Mouse (Mus musculus): ENCODE measurements around the gene Cep128.

The Cep128 gene

GRCm38 (mm10) chr12:91171613-91172012 is 212.6 kb downstream of the Cep128 start:
- DNase-seq, result no peak

DNA sequence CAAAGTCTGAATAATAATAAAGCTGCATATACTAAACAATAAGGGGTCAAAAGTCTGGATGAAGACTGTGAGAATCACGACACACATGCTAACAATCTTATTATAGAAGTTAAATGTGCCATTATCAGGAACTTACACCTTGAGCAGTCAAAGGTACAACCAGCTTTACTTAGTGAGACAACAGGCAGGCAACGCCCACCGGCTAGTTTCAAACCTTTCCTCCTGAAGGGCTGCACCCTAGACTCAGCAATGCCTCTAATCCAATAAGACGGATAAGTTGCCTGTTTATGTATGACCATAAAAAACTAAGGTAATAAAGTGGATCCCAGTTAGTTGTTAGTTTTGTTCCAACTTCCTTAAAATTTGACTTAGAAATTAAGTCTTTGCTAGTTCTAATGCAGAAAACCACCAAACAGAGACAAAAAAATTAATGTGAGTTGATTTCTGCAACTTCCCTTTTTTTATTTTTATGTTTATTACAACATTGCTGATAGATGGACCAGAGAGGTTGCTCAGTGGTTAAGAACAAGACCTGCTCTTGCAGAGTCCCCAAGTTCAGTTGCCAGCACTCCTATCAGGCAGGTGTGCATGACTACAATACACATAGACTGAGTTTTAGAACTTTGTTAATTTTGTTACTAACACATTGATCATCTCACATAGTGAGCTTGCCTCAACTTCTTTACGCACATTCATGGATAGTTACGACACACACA is 223.0 kb downstream of the Cep128 start:
- DNase-seq, result no peak

DNA sequence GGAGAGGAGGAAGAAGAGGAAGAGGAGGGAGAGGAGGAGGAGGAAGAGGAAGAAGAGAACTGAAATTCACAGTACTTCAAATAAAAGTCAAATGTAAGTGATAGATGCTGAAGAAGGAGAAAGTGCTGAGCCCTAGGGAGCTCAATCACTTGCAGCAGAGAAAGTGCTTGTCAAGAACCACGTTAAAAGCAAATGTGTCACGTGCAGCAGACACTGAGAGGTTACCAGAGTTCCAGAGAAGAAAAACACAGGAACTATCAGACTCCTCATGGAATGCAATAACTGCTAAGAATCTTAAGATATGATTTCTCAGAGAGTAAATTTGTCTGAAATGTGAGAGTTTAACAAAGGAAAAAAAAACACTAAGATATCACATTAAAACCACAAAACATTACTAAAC is 225.7 kb downstream of the Cep128 start:
- no peak for DNase-seq

- DNase-seq, result no peak
These were observed 230.2 kb downstream of the Cep128 start for GRCm38 (mm10) chr12:91154052-91154451.

GRCm38 (mm10) chr12:91149152-91149551 is 235.1 kb downstream of the Cep128 start:
- DNase-seq, result no peak

- no peak for DNase-seq
These were observed 249.3 kb downstream of the Cep128 start for GRCm38 (mm10) chr12:91134740-91135517.

DNA sequence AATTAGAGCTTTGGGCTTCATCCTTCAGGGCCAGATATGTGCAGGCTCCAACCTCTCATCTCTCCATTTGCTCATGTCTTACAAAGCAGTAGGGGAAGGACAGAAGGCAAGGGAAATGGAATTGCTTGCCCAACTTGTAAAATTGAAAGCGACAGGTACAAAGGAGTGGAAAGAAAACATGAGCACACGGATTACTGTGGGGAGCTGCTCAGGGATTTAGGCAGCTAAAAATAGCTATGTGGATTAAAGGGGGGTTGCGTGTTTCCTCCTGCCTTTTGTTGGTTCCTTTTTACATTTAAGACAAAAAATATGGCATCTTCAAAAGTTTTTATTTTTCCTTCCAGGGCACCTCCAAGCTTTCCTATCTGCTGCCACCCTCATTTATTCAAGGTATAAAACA is 269.2 kb downstream of the Cep128 start:
- DNase-seq, result no peak

GRCm38 (mm10) chr12:91103316-91103715 is 280.9 kb downstream of the Cep128 start:
- no peak for DNase-seq

GRCm38 (mm10) chr12:91097869-91098268 is 286.3 kb downstream of the Cep128 start:
- DNase-seq, result no peak

DNA sequence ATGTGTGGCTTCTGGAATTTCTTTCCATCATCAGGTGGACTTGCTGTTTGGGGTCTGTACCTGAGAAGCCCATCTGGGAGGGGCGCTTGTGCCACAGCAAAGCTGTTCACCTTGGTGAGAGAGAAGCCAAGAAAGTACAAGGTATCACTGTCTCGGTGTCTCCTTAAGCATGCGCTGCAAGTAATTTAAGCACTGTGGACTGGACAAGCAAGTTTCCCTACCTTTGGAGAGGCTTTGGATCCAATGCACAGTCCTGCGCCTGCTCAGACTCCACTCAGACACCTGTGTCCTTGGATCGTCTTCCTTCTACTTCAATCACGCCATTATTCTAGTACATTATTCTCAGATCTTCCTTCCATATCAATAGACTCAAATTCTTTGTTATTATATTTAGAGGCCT is 288.0 kb downstream of the Cep128 start:
- no peak for DNase-seq

DNA sequence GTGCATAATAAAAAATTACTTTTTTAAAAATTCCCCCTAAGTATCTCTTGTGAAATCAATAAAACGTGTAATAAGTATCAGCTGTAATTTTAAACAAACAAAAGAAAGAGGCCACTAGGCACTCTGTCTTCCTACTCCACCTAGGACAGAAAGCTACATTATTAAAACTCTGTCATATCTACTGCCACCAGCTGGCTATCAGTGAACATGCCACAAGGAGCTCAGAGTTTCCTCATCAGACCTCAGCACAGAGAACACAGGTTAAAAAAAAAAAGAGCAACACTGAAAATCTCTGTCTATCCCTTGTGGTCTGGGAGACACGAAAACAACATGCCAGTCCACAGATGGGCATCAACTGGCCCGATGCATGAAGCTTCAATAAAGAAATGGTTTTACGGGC is 295.9 kb downstream of the Cep128 start:
- no peak for DNase-seq

DNA sequence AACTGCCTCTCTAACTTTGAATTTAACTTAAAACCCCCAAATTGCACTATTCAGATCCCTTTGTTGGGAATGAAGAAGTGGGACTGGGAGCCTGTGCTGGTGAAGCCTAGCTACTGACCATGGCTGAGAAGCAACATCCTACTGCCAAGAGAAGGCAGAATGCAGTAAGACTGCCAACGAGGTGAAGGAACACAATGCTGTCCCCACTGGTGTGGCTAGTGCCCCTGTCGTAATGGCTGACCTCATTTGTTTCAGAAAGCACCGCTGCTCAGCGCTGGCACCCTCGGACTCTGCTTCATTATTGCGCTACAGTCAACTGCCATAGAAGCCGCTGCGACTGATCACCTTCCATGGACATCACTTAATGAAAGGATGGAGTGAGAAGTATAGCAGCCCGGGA is 298.2 kb downstream of the Cep128 start:
- DNase-seq, result no peak

DNA sequence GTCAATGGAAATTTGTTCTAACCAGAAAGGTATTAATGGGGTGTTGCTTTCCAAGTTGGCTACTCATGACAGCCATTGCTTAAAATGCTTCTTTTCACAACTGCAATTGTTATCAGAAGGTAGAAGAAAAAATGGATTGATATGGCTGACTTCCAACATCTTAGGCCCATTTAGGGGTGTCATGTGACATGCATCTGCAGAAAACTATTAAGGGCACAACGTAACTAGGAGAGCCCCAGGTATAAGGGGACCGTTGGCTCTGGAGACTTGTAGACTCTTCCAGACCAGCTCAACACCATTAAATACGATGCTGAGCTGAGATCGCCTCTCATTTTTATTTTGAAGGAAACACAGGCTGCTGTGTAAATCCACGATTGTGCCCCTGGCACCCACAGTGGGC is 308.6 kb downstream of the Cep128 start:
- DNase-seq, result no peak

DNA sequence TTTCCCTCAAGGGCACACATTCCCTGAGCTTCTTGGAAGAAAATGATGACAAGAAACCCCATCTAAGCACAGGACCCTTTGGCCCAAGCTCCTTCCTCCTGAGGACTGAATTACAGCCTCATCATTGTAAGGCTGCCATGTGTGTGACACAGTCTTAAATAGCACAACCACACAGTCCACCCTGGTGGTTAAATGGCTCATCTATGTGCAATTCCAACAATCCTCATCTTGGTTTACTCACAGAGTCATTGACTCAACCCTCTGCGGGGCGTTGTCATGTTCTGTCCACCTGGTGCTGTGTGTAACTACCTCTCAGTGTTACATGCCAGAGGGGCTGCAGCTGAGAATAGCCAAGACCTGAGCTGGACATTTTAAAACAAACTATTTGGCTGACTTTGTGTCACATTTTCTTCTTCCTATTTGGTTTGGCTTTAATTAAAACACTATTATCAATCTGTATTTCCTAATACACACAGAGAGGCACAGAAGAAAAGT is 313.6 kb downstream of the Cep128 start:
- DNase-seq, result no peak

DNA sequence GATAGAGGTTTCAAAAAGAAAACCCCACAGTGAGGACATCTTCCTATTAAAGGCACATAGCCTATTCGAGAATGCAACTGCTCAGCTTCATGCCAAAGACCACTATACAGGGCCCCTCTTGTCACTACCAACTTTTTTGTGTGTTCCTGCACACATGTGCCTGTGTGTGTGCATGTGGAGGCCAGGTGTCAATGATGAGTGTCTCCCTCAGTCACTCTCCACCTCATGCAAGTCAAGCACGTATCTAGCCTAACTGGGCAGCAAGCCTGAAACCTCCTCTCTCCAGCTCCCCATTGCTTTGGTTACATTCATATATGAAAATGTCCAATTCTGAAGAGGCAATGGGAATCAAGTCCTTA is 317.1 kb downstream of the Cep128 start:
- no peak for DNase-seq

GRCm38 (mm10) chr12:91066286-91067082 is 317.7 kb downstream of the Cep128 start:
- DNase-seq, result no peak

GRCm38 (mm10) chr12:91065423-91065822 is 318.8 kb downstream of the Cep128 start:
- DNase-seq, result no peak

GRCm38 (mm10) chr12:91064368-91064999 is 319.7 kb downstream of the Cep128 start:
- DNase-seq, result no peak

DNA sequence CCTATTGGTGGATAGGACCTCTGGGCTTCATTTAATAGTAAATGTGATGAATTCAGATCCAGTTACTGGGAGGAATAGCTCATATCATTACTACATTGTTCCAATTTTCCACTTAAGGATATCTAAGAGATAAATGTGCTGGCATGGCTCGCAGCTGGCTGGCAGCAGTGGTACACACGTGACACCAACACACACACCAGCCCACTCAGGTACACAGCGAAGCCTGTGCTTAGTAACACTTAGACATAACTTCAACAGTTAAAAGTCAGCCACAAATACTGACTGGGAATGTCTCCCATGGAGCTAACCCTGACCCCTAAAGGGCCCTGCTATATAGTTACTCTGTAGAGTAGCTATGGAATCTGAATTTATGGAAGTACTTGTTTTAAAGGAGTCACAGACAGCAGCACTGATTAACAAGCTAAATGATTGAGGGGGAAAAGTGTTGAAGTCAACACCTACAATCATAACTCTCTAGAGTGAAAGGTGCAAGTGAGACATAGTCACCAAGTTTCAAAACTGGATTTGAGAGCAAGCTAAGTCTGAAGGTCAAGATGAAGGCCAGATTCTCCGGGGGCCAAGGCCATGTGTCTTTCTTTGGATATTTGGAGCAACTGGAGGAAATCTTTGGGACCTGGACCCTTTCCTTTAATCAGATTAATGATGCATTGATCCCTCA is 320.7 kb downstream of the Cep128 start:
- DNase-seq, result no peak

- no peak for DNase-seq
These were observed 321.5 kb downstream of the Cep128 start for GRCm38 (mm10) chr12:91062681-91063080.

DNA sequence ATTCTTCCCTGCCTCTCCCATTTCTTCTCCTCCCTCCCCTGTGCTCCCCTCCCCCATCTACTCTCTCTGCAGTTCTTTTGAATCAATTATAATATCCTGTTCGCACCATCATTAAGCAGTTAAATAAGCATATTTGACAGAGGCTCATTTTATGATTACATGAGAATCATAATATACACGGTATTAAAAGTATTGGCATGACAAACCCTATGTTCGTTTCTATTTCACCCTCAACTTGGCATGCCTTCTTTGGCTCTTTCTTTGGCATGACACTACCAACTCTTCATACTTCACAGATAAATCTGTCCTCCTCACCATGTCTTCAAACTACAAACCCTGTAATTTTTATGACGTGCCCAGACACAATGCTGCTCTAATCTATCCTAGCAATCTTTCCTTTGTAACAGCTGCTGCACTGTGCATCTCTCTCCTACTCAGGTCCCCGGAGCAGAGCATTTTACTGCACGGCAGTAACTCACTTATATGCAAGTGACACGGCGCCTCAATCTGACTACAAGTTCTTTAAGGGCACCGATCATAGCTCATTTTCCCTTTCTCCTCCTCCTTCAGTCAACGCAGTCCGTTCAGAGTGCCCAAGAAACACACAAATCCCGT is 324.4 kb downstream of the Cep128 start:
- DNase-seq, result no peak

GRCm38 (mm10) chr12:91056885-91057284 is 327.3 kb downstream of the Cep128 start:
- DNase-seq, result no peak
